Mouse (Mus musculus): ENCODE measurements around the gene Ddx41. TPM values are rescaled to one million over a fixed set of nuclear protein-coding genes. Genes with fewer than 3 reads are reported as not detected.

Ddx41 gene
- polyA plus RNA-seq, 1 experiment, result 88.1 TPM

GRCm38 (mm10) chr13:55519606-55520005 is 16.9 kb downstream of the Ddx41 start:
- TF ChIP-seq GATA1 (IDR thresholded peaks at IDR 0.05; ENCODE audit: low read length), result no peak

GRCm38 (mm10) chr13:55516955-55517354 is 19.5 kb downstream of the Ddx41 start:
- TF ChIP-seq GATA1 (IDR thresholded peaks at IDR 0.05; ENCODE audit: low read length), result no peak

- no peak for TF ChIP-seq GATA1 (IDR thresholded peaks at IDR 0.05; ENCODE audit: low read length)
These were observed 22.6 kb downstream of the Ddx41 start for GRCm38 (mm10) chr13:55513828-55514227.

GRCm38 (mm10) chr13:55513111-55513748 is 23.2 kb downstream of the Ddx41 start, which contains the start of gene Pdlim7:
Pdlim7 (minus strand) TSS chr13:55513676.
- no peak for TF ChIP-seq GATA1 (IDR thresholded peaks at IDR 0.05; ENCODE audit: low read length)

- TF ChIP-seq GATA1 (IDR thresholded peaks at IDR 0.05; ENCODE audit: low read length), result no peak
These were observed 24.0 kb downstream of the Ddx41 start for GRCm38 (mm10) chr13:55512379-55513031.

GRCm38 (mm10) chr13:55511492-55511861 is 25.0 kb downstream of the Ddx41 start:
- no peak for TF ChIP-seq GATA1 (IDR thresholded peaks at IDR 0.05; ENCODE audit: low read length)

GRCm38 (mm10) chr13:55510668-55511491 is 25.6 kb downstream of the Ddx41 start:
- no peak for TF ChIP-seq GATA1 (IDR thresholded peaks at IDR 0.05; ENCODE audit: low read length)

GRCm38 (mm10) chr13:55510332-55510667 is 26.2 kb downstream of the Ddx41 start:
- TF ChIP-seq GATA1 (IDR thresholded peaks at IDR 0.05; ENCODE audit: low read length), result no peak

GRCm38 (mm10) chr13:55508531-55508930 is 27.9 kb downstream of the Ddx41 start:
- TF ChIP-seq GATA1 (IDR thresholded peaks at IDR 0.05; ENCODE audit: low read length), result no peak

- TF ChIP-seq GATA1 (IDR thresholded peaks at IDR 0.05; ENCODE audit: low read length), result no peak
These were observed 28.6 kb downstream of the Ddx41 start for GRCm38 (mm10) chr13:55507877-55508276.

- TF ChIP-seq GATA1 (IDR thresholded peaks at IDR 0.05; ENCODE audit: low read length), result no peak
These were observed 29.8 kb downstream of the Ddx41 start for GRCm38 (mm10) chr13:55506697-55507096.

GRCm38 (mm10) chr13:55505810-55506209 is 30.6 kb downstream of the Ddx41 start:
- TF ChIP-seq GATA1 (IDR thresholded peaks at IDR 0.05; ENCODE audit: low read length), result no peak

- TF ChIP-seq GATA1 (IDR thresholded peaks at IDR 0.05; ENCODE audit: low read length), result no peak
These were observed 32.1 kb downstream of the Ddx41 start for GRCm38 (mm10) chr13:55504390-55504789.

GRCm38 (mm10) chr13:55502405-55502804 is 34.1 kb downstream of the Ddx41 start:
- TF ChIP-seq GATA1 (IDR thresholded peaks at IDR 0.05; ENCODE audit: low read length), result no peak

- TF ChIP-seq GATA1 (IDR thresholded peaks at IDR 0.05; ENCODE audit: low read length), result no peak
These were observed 35.9 kb downstream of the Ddx41 start for GRCm38 (mm10) chr13:55500575-55500974.

GRCm38 (mm10) chr13:55498906-55499305 is 37.6 kb downstream of the Ddx41 start:
- TF ChIP-seq GATA1 (IDR thresholded peaks at IDR 0.05; ENCODE audit: low read length), result no peak

All from G1E-ER4 (cell line).